Mouse (Mus musculus): ENCODE measurements around the gene Tmem208.

- TF ChIP-seq CTCF (IDR thresholded peaks at IDR 0.05) = no peak
- no peak for TF ChIP-seq EP300 (IDR thresholded peaks at IDR 0.05)
Measured at GRCm38 (mm10) chr8:105349096-105349771, 23.1 kb downstream of the Tmem208 start.
